Mouse (Mus musculus): Measurements from ENCODE around the gene Med15. TPM values are rescaled to one million over a fixed set of nuclear protein-coding genes. Genes with fewer than 3 reads are reported as not detected.

The Med15 gene
- polyA plus RNA-seq, 1 experiment, result 65.9 TPM

- H3K27ac ChIP-seq (ENCODE audit: insufficient read depth, low read length), result no peak overlapping the region
- no peak for TF ChIP-seq POLR2A (IDR thresholded peaks at IDR 0.05; ENCODE audit: extremely low read depth, insufficient read depth, low read length)
- no peak for TF ChIP-seq CTCF (IDR thresholded peaks at IDR 0.05; ENCODE audit: extremely low read depth, insufficient read depth, low read length)
- no peak overlapping the region for H3K4me3 ChIP-seq (ENCODE audit: insufficient read depth, low read length)
- H3K4me1 ChIP-seq (ENCODE audit: control insufficient read depth, insufficient read depth, low read length), result no peaks in the 10 kb centered on the region
Measured at GRCm38 (mm10) chr16:17636904-17637303, 95.8 kb downstream of the Med15 start.

- Histone ChIP-seq H3K4me1 (ENCODE audit: control insufficient read depth, insufficient read depth, low read length) (no peaks in the 10 kb centered on the region), H3K27ac (ENCODE audit: insufficient read depth, low read length) (no peak overlapping the region), H3K4me3 (ENCODE audit: insufficient read depth, low read length) (no peak overlapping the region)
- TF ChIP-seq CTCF (IDR thresholded peaks at IDR 0.05; ENCODE audit: extremely low read depth, insufficient read depth, low read length) (peak; percentile 38; the same call in 1 of the 2 replicates), POLR2A (IDR thresholded peaks at IDR 0.05; ENCODE audit: extremely low read depth, insufficient read depth, low read length) (no peak)
Measured at GRCm38 (mm10) chr16:17633481-17634181, 99.1 kb downstream of the Med15 start.

DNA sequence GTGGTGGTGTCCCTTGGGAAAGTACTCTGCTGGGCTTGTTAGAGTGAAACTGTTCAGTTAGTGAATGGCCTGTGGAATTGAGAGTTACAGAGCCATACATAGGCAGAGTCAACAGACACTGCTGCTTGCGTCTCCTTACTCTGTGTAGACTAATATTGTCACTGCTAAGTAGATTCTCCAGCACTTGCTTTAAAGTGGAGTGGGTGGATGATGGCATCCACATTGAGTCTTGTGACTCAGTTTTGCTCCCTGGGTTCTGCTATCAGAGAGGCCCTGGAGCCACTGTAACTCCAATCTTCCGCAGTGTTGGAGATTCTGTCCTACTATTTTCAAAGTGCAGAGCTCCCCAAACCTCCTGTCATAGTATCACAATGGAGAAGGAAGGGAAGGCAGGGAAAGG, 100.1 kb downstream of the Med15 start:
- Histone ChIP-seq H3K27ac (ENCODE audit: insufficient read depth, low read length) (no peak overlapping the region), H3K4me1 (ENCODE audit: control insufficient read depth, insufficient read depth, low read length) (no peaks in the 10 kb centered on the region), H3K4me3 (ENCODE audit: insufficient read depth, low read length) (no peak overlapping the region)
- TF ChIP-seq CTCF (IDR thresholded peaks at IDR 0.05; ENCODE audit: extremely low read depth, insufficient read depth, low read length) (no peak), POLR2A (IDR thresholded peaks at IDR 0.05; ENCODE audit: extremely low read depth, insufficient read depth, low read length) (no peak)

GRCm38 (mm10) chr16:17626269-17626555, 106.5 kb downstream of the Med15 start:
- TF ChIP-seq CTCF (IDR thresholded peaks at IDR 0.05; ENCODE audit: extremely low read depth, insufficient read depth, low read length), result no peak
- TF ChIP-seq POLR2A (IDR thresholded peaks at IDR 0.05; ENCODE audit: extremely low read depth, insufficient read depth, low read length), result no peak
- no peak overlapping the region for H3K4me3 ChIP-seq (ENCODE audit: insufficient read depth, low read length)
- no peaks in the 10 kb centered on the region for H3K4me1 ChIP-seq (ENCODE audit: control insufficient read depth, insufficient read depth, low read length)
- H3K27ac ChIP-seq (ENCODE audit: insufficient read depth, low read length), result no peak overlapping the region

DNA sequence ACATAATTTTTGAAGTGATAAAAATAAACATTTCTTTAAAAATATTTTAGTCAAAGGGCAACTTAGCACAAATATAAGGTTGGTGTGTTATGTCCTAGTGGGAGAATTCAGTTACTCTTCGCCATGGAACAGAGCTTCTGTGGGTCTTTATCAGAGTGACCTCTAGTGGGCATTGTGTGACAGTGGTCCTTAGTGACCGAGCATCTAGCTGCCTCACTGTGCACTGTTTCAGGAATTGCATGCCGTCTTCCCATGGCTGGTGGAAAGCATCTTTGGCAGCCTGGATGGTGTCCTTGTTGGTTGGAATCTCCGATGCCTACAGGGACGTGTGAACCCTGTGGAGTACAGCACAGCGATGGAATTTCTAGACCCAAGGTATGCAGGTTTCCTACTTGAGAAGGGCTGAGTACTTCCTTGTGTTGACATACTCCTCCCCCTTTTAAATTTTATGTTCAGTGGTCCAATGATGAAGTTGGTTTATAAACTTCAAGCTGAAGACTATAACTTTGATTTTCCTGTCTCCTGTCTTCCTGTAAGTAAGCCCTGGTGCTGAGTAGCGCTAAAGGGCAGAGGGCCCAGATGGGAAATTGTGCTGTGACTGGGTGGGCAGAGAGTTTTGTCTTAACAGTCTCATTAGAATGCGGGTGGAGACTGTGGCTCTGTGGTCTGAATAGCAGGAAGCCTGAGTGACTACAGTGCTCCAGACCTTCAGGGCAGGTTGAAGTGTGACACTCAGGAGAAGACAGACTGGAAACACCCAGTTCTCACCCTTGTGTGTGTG, 107.0 kb downstream of the Med15 start:
- TF ChIP-seq POLR2A (IDR thresholded peaks at IDR 0.05; ENCODE audit: extremely low read depth, insufficient read depth, low read length) (no peak), CTCF (IDR thresholded peaks at IDR 0.05; ENCODE audit: extremely low read depth, insufficient read depth, low read length) (peak; percentile 54)

DNA sequence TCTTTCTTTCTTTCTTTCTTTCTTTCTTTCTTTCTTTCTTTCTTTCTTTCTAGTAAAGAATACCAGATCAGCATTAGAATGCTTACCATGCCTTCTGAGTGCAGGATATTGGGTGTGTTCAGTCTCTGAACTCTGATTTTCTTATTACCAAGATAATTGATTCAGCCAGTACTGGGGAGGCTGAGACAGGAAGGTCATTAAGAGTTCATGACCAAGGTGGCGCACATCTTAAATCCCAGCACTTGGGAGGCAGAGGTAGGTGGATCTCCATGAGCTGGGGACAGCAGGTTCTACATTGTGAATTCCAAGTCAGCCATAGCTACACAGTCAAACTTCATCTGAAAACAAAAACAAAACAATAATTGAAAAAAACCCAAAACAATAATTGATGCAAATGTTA, 110.8 kb downstream of the Med15 start:
- H3K4me3 ChIP-seq (ENCODE audit: insufficient read depth, low read length), result no peak overlapping the region
- H3K4me1 ChIP-seq (ENCODE audit: control insufficient read depth, insufficient read depth, low read length), result peaks cover 5% of the 10 kb centered on the region; the same call in 1 of the 2 replicates
- H3K27ac ChIP-seq (ENCODE audit: insufficient read depth, low read length), result no peak overlapping the region
- TF ChIP-seq POLR2A (IDR thresholded peaks at IDR 0.05; ENCODE audit: extremely low read depth, insufficient read depth, low read length), result no peak

More for the DNA sequence above, 107.0 kb downstream of the Med15 start:
- Histone ChIP-seq H3K4me1 (ENCODE audit: control insufficient read depth, insufficient read depth, low read length) (no peaks in the 10 kb centered on the region), H3K4me3 (ENCODE audit: insufficient read depth, low read length) (no peak overlapping the region), H3K27ac (ENCODE audit: insufficient read depth, low read length) (no peak overlapping the region)

- Histone ChIP-seq H3K4me1 (ENCODE audit: control insufficient read depth, insufficient read depth, low read length) (peaks cover 5% of the 10 kb centered on the region; the same call in 1 of the 2 replicates), H3K27ac (ENCODE audit: insufficient read depth, low read length) (no peak within 1 kb of the TSS), H3K4me3 (ENCODE audit: insufficient read depth, low read length) (peak within 1 kb of the TSS; percentile 93)
- TF ChIP-seq POLR2A (IDR thresholded peaks at IDR 0.05; ENCODE audit: extremely low read depth, insufficient read depth, low read length) (no peak), CTCF (IDR thresholded peaks at IDR 0.05; ENCODE audit: extremely low read depth, insufficient read depth, low read length) (no peak)
Measured at GRCm38 (mm10) chr16:17619198-17620105, 113.2 kb downstream of the Med15 start, which contains the start of gene Smpd4. Smpd4 (plus strand) TSS chr16:17619354.

GRCm38 (mm10) chr16:17617922-17618565, 114.6 kb downstream of the Med15 start:
- peak; percentile 72 for TF ChIP-seq CTCF (IDR thresholded peaks at IDR 0.05; ENCODE audit: extremely low read depth, insufficient read depth, low read length)
- TF ChIP-seq POLR2A (IDR thresholded peaks at IDR 0.05; ENCODE audit: extremely low read depth, insufficient read depth, low read length), result no peak
- Histone ChIP-seq H3K4me1 (ENCODE audit: control insufficient read depth, insufficient read depth, low read length) (peaks cover 5% of the 10 kb centered on the region; the same call in 1 of the 2 replicates), H3K27ac (ENCODE audit: insufficient read depth, low read length) (no peak overlapping the region), H3K4me3 (ENCODE audit: insufficient read depth, low read length) (no peak overlapping the region)

- TF ChIP-seq CTCF (IDR thresholded peaks at IDR 0.05; ENCODE audit: extremely low read depth, insufficient read depth, low read length) (no peak), POLR2A (IDR thresholded peaks at IDR 0.05; ENCODE audit: extremely low read depth, insufficient read depth, low read length) (no peak)
- Histone ChIP-seq H3K27ac (ENCODE audit: insufficient read depth, low read length) (no peak overlapping the region), H3K4me1 (ENCODE audit: control insufficient read depth, insufficient read depth, low read length) (peaks cover 5% of the 10 kb centered on the region; the same call in 1 of the 2 replicates), H3K4me3 (ENCODE audit: insufficient read depth, low read length) (no peak overlapping the region)
Measured at GRCm38 (mm10) chr16:17616212-17616611, 116.5 kb downstream of the Med15 start.

Measured in cortical plate, adult 2 months (tissue).